Mouse (Mus musculus) liver, adult 2 months (tissue): Measurements from ENCODE around the gene Sgip1. TPM values are rescaled to one million over a fixed set of nuclear protein-coding genes. Genes with fewer than 3 reads are reported as not detected.

Experiments
- DNase-seq: peaks from one replicate; pipeline ENCODE4 v3.0.0-alpha.2; 2011; ENCODE audit warnings: low read depth, low spot score; ENCODE audit errors: extremely low read depth
- H3K27ac ChIP-seq: fragments of 200-500 bp; replicated peaks from 2 replicates; pipeline ENCODE4 v1.5.1; 2012; ENCODE audit warnings: low read depth, mild to moderate bottlenecking, control low read depth, inconsistent platforms, low read length; ENCODE audit not compliant: insufficient read depth
- H3K27me3 ChIP-seq: fragments of 200-500 bp; 2 replicates; pipeline ENCODE4 v1.6.1; 2012; ENCODE audit warnings: mild to moderate bottlenecking, moderate library complexity, low read length, inconsistent platforms; ENCODE audit not compliant: control insufficient read depth, insufficient read depth
- H3K36me3 ChIP-seq: fragments of 200-500 bp; 2 replicates; pipeline ENCODE4 v1.6.1; 2012; ENCODE audit warnings: low read length, inconsistent platforms; ENCODE audit not compliant: control insufficient read depth, insufficient read depth
- H3K4me1 ChIP-seq: fragments of 200-500 bp; 2 replicates; pipeline ENCODE4 v1.6.1; 2011; ENCODE audit warnings: low read length; ENCODE audit not compliant: control insufficient read depth, insufficient read depth
- H3K4me3 ChIP-seq: fragments of 200-500 bp; 2 replicates; pipeline ENCODE4 v1.5.1; 2011; ENCODE audit warnings: low read depth, mild to moderate bottlenecking, control low read depth, low read length, moderate library complexity; ENCODE audit not compliant: insufficient read depth
- H3K79me2 ChIP-seq: fragments of 200-500 bp; 2 replicates; pipeline ENCODE4 v1.6.1; 2012; ENCODE audit warnings: inconsistent platforms, mild to moderate bottlenecking, low read length, moderate library complexity; ENCODE audit not compliant: control insufficient read depth, insufficient read depth
- H3K9ac ChIP-seq: fragments of 200-500 bp; 2 replicates; pipeline ENCODE4 v1.6.1; 2012; ENCODE audit warnings: low read depth, mild to moderate bottlenecking, control low read depth, inconsistent platforms, low read length
- CTCF ChIP-seq: fragments of 200-500 bp; IDR thresholded peaks from 2 replicates; pipeline ENCODE4 v1.5.1; 2011; ENCODE audit warnings: low read depth, low read length, control low read depth
- POLR2A ChIP-seq: fragments of 200-500 bp; IDR thresholded peaks from 2 replicates; pipeline ENCODE4 v1.6.1; 2011; ENCODE audit warnings: low read length, control low read depth; ENCODE audit not compliant: insufficient read depth; ENCODE audit errors: extremely low read depth
- WGBS: fragments of 180-500 bp; shearing (Covaris S2); methylation state at CpG from one replicate; pipeline ENCODE4 v1.1.7; 2018; 5-methylcytosine and 5-hydroxymethylcytosine counted together
- polyA plus RNA-seq: library from polyadenylated mRNA; depleted of rRNA; stranded (reverse); fragments of >200 nt; gene quantifications from 2 replicates; pipeline ENCODE4 v1.2.3, GENCODE M21; 2012
- total RNA-seq: library from RNA; depleted of rRNA; stranded (reverse); fragments of >200 nt; gene quantifications from 2 replicates; pipeline ENCODE4 v1.2.3, GENCODE M21; 2014

The Sgip1 gene
- total and polyA plus RNA-seq, 2 experiments = 0.07 to 0.46 TPM

- no peak within 1 kb of the TSS for H3K27ac ChIP-seq
- no peaks in the 10 kb centered on the region for H3K36me3 ChIP-seq
- 8% methylated on average over 13 of the region's 13 CpGs for WGBS
- TF ChIP-seq POLR2A = no peak
- no peak for TF ChIP-seq CTCF
- H3K4me3 ChIP-seq = no peak within 1 kb of the TSS
- H3K9ac ChIP-seq = no peak within 1 kb of the TSS
- H3K4me1 ChIP-seq = peaks cover 10% of the 10 kb centered on the region; the same call in 1 of the 2 replicates
- DNase-seq = no peak
- no peaks in the 10 kb centered on the region for H3K27me3 ChIP-seq
- H3K79me2 ChIP-seq = no peaks in the 10 kb centered on the region
Observed at GRCm38 (mm10) chr4:102978440-102978839, 237.3 kb downstream of the Sgip1 start, which contains the start of gene Tctex1d1. TSS of gene Tctex1d1 (plus strand) at chr4:102978606.

- no peaks in the 10 kb centered on the region for H3K27me3 ChIP-seq
- no peak overlapping the region for H3K4me3 ChIP-seq
- H3K9ac ChIP-seq = no peak overlapping the region
- H3K79me2 ChIP-seq = no peaks in the 10 kb centered on the region
- peak; percentile 15 for DNase-seq
- H3K27ac ChIP-seq = no peak overlapping the region
- TF ChIP-seq CTCF (no peak), POLR2A (no peak)
- 46% methylated on average over 5 of the region's 5 CpGs for WGBS
- H3K36me3 ChIP-seq = no peaks in the 10 kb centered on the region
- peaks cover 10% of the 10 kb centered on the region; the same call in 1 of the 2 replicates for H3K4me1 ChIP-seq
Observed at GRCm38 (mm10) chr4:102979385-102979784, 238.3 kb downstream of the Sgip1 start.

GRCm38 (mm10) chr4:102981709-102982108, 240.6 kb downstream of the Sgip1 start:
- WGBS = 81% methylated on average over 8 of the region's 8 CpGs
- H3K27ac ChIP-seq = no peak overlapping the region
- H3K9ac ChIP-seq = no peak overlapping the region
- H3K4me1 ChIP-seq = peaks cover 3% of the 10 kb centered on the region; the same call in 1 of the 2 replicates
- H3K79me2 ChIP-seq = no peaks in the 10 kb centered on the region
- DNase-seq = no peak
- H3K27me3 ChIP-seq = no peaks in the 10 kb centered on the region
- no peaks in the 10 kb centered on the region for H3K36me3 ChIP-seq
- TF ChIP-seq POLR2A (no peak), CTCF (no peak)
- no peak overlapping the region for H3K4me3 ChIP-seq

GRCm38 (mm10) chr4:102986173-102986572, 245.1 kb downstream of the Sgip1 start:
- Histone ChIP-seq H3K27me3 (no peaks in the 10 kb centered on the region), H3K9ac (no peak overlapping the region), H3K79me2 (no peaks in the 10 kb centered on the region), H3K4me1 (no peaks in the 10 kb centered on the region), H3K27ac (no peak overlapping the region), H3K36me3 (no peaks in the 10 kb centered on the region), H3K4me3 (no peak overlapping the region)
- 74% methylated on average over 7 of the region's 7 CpGs for WGBS
- TF ChIP-seq POLR2A = no peak
- TF ChIP-seq CTCF = no peak
- no peak for DNase-seq

- H3K4me3 ChIP-seq = no peak overlapping the region
- 6% methylated on average over 2 of the region's 2 CpGs for WGBS
- H3K79me2 ChIP-seq = no peaks in the 10 kb centered on the region
- H3K36me3 ChIP-seq = no peaks in the 10 kb centered on the region
- TF ChIP-seq POLR2A = no peak
- peak; percentile 44; the same call in 1 of the 2 replicates for TF ChIP-seq CTCF
- peak; percentile 30 for DNase-seq
- H3K27ac ChIP-seq = no peak overlapping the region
- H3K4me1 ChIP-seq = no peaks in the 10 kb centered on the region
- H3K9ac ChIP-seq = no peak overlapping the region
- no peaks in the 10 kb centered on the region for H3K27me3 ChIP-seq
Observed at GRCm38 (mm10) chr4:102986917-102987316, 245.8 kb downstream of the Sgip1 start.

- Histone ChIP-seq H3K9ac (no peak overlapping the region), H3K36me3 (no peaks in the 10 kb centered on the region), H3K79me2 (no peaks in the 10 kb centered on the region), H3K27me3 (no peaks in the 10 kb centered on the region), H3K4me1 (no peaks in the 10 kb centered on the region), H3K4me3 (no peak overlapping the region), H3K27ac (no peak overlapping the region)
- no peak for TF ChIP-seq POLR2A
- no peak for TF ChIP-seq CTCF
- WGBS = 87% methylated on average over 4 of the region's 4 CpGs
- DNase-seq = no peak
Observed at GRCm38 (mm10) chr4:102987325-102987724, 246.2 kb downstream of the Sgip1 start.
